In the genomic region with DNA sequence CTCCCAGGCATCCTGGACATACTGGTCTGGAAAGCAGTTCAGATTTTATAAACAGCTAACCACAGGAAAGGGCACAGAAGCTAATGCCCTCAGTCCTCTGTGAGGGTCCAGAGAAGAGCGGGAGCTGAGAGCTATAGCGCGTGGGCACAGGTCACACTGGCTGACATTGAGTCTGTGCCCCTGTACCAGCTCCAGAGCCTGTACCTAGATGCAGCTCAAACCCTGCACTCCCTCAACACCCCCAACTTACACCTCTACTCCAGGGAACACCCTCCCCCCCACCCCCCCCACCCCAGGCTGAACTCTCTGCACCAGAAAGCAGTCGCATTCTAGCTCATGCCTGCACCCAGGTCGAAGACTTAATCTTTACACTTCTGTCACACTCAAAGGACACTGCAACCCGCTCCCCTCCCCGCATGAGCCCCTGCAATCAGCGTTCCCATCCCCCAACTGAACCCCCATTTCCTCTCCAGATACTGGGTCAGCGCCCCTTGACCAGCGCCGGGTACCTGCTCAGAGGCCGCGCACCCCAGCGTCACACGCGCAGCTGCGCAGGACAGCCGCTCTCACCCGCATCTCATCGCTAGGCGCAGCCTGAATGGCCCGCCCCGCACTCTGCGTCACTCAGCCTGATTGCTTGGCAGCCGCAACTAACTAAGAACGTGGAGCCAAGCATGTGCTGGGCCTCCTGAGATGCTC, we compare ENCODE assay signal across 8 mouse cellular contexts. TPM values are rescaled to one million over a fixed set of nuclear protein-coding genes. Genes with fewer than 3 reads are reported as not detected.
DNase-seq lines count a peak whose midpoint lies in the region; ATAC-seq and TF ChIP-seq lines count a peak whose summit lies in the region.

No protein-coding gene starts in this region.

- H3K9ac ChIP-seq in hindbrain, embryonic 11.5 days (ENCODE audit: low read depth, low read length): peak overlapping the region; percentile 42; the same call in 1 of the 2 replicates
- peak overlapping the region; percentile 29 for H3K9ac ChIP-seq in midbrain, embryonic 11.5 days (ENCODE audit: low read length)

- ATAC-seq in frontal cortex, adult (ENCODE audit: low TSS enrichment): peak; percentile 94
- peak; percentile 71 for ATAC-seq in hindbrain, embryonic 11.5 days (ENCODE audit: low FRiP score)
- ATAC-seq in midbrain, embryonic 11.5 days (ENCODE audit: low FRiP score): peak; percentile 76; the same call in 1 of the 2 replicates

- no peaks in the 10 kb centered on the region for H3K9me3 ChIP-seq in forebrain, embryonic 10.5 days
- no peaks in the 10 kb centered on the region for H3K9me3 ChIP-seq in hindbrain, embryonic 11.5 days (ENCODE audit: control insufficient read depth, low read length)
- no peaks in the 10 kb centered on the region for H3K9me3 ChIP-seq in limb, embryonic 10.5 days (replicated peaks)
- H3K9me3 ChIP-seq in midbrain, embryonic 11.5 days (ENCODE audit: control insufficient read depth, low read length): no peaks in the 10 kb centered on the region

- TF ChIP-seq POLR2A in bone marrow, adult 2 months (IDR thresholded peaks at IDR 0.05; ENCODE audit: borderline replicate concordance, control insufficient read depth, low read depth, low read length): peak; percentile 46; the same call in 1 of the 2 replicates

- no peak for DNase-seq in frontal cortex, postnatal 25 days (ENCODE audit: low spot score in 2 of 2)
- DNase-seq in forebrain, embryonic 10.5 days (ENCODE audit: extremely low spot score, low spot score): peak; percentile 60
- peak; percentile 67 for DNase-seq in hindbrain, embryonic 11.5 days (ENCODE audit: low spot score)
- peak; percentile 62 for DNase-seq in limb, embryonic 10.5 days (ENCODE audit: low spot score)
- peak; percentile 90 for DNase-seq in midbrain, embryonic 11.5 days (ENCODE audit: low spot score, missing footprints)
- DNase-seq in splenic B cell, adult 2 months (ENCODE audit: low read depth, low spot score): peak; percentile 59

- H3K27ac ChIP-seq in bone marrow, adult 2 months (ENCODE audit: control insufficient read depth, insufficient read depth, low read depth, low read length, poor library complexity): peak overlapping the region; percentile 84
- 0 out of 2 replicates have a peak overlapping the region, but pooled peaks have one; percentile 25 for H3K27ac ChIP-seq in forebrain, embryonic 10.5 days
- no peak overlapping the region for H3K27ac ChIP-seq in hindbrain, embryonic 11.5 days (ENCODE audit: low read depth, low read length)
- no peak overlapping the region for H3K27ac ChIP-seq in limb, embryonic 10.5 days
- no peak overlapping the region for H3K27ac ChIP-seq in midbrain, embryonic 11.5 days (ENCODE audit: low read depth, low read length)

- no peaks in the 10 kb centered on the region for H3K36me3 ChIP-seq in forebrain, embryonic 10.5 days (replicated peaks)
- H3K36me3 ChIP-seq in hindbrain, embryonic 11.5 days (ENCODE audit: control insufficient read depth, insufficient read depth, low read length): no peaks in the 10 kb centered on the region
- no peaks in the 10 kb centered on the region for H3K36me3 ChIP-seq in limb, embryonic 10.5 days
- H3K36me3 ChIP-seq in midbrain, embryonic 11.5 days (ENCODE audit: control insufficient read depth, insufficient read depth, low read length): no peaks in the 10 kb centered on the region
- no peaks in the 10 kb centered on the region; the same call in 1 of the 2 replicates for H3K36me3 ChIP-seq in splenic B cell, adult 2 months (ENCODE audit: control insufficient read depth, insufficient read depth, low read length, poor library complexity, severe bottlenecking)

- WGBS in bone marrow, adult 2 months: 10% methylated on average over 26 of the region's 26 CpGs
- 7% methylated on average over 26 of the region's 26 CpGs for WGBS in forebrain, embryonic 10.5 days
- 6% methylated on average over 26 of the region's 26 CpGs for WGBS in hindbrain, embryonic 11.5 days
- WGBS in limb, embryonic 10.5 days: 5% methylated on average over 26 of the region's 26 CpGs
- WGBS in midbrain, embryonic 11.5 days: 7% methylated on average over 26 of the region's 26 CpGs

- H3K4me2 ChIP-seq in hindbrain, embryonic 11.5 days (replicated peaks; ENCODE audit: low read depth, low read length): peak overlapping the region; percentile 65
- peak overlapping the region; percentile 47 for H3K4me2 ChIP-seq in midbrain, embryonic 11.5 days

- H3K4me3 ChIP-seq in bone marrow, adult 2 months (replicated peaks; ENCODE audit: control insufficient read depth, low read depth, low read length): peak overlapping the region; percentile 67
- peak overlapping the region; percentile 51 for H3K4me3 ChIP-seq in forebrain, embryonic 10.5 days
- peak overlapping the region; percentile 27 for H3K4me3 ChIP-seq in hindbrain, embryonic 11.5 days (ENCODE audit: low read depth, low read length)
- H3K4me3 ChIP-seq in limb, embryonic 10.5 days: peak overlapping the region; percentile 46
- peak overlapping the region; percentile 17 for H3K4me3 ChIP-seq in midbrain, embryonic 11.5 days (ENCODE audit: low read depth, low read length)

- H3K27me3 ChIP-seq in forebrain, embryonic 10.5 days (ENCODE audit: poor library complexity, severe bottlenecking): peaks cover 39% of the 10 kb centered on the region
- peaks cover 21% of the 10 kb centered on the region for H3K27me3 ChIP-seq in hindbrain, embryonic 11.5 days (ENCODE audit: control insufficient read depth, insufficient read depth, low read length)
- peaks cover 48% of the 10 kb centered on the region for H3K27me3 ChIP-seq in limb, embryonic 10.5 days (ENCODE audit: low read depth, poor library complexity, severe bottlenecking)
- peaks cover 15% of the 10 kb centered on the region for H3K27me3 ChIP-seq in midbrain, embryonic 11.5 days (ENCODE audit: control insufficient read depth, insufficient read depth, low read length)
- H3K27me3 ChIP-seq in splenic B cell, adult 2 months (ENCODE audit: control insufficient read depth, insufficient read depth, low read length, poor library complexity, severe bottlenecking): no peaks in the 10 kb centered on the region

- TF ChIP-seq CTCF in bone marrow, adult 2 months (IDR thresholded peaks at IDR 0.05; ENCODE audit: control insufficient read depth, insufficient read depth, low read length): no peak

- peaks cover 8% of the 10 kb centered on the region for H3K4me1 ChIP-seq in bone marrow, adult 2 months (ENCODE audit: control insufficient read depth, insufficient read depth, low read length)
- peaks cover 14% of the 10 kb centered on the region for H3K4me1 ChIP-seq in forebrain, embryonic 10.5 days
- no peaks in the 10 kb centered on the region for H3K4me1 ChIP-seq in hindbrain, embryonic 11.5 days (replicated peaks; ENCODE audit: control insufficient read depth, insufficient read depth, low read length)
- H3K4me1 ChIP-seq in limb, embryonic 10.5 days: peaks cover 20% of the 10 kb centered on the region
- 0 out of 2 replicates have a peak, but pooled peaks cover 3% of the 10 kb centered on the region for H3K4me1 ChIP-seq in midbrain, embryonic 11.5 days (ENCODE audit: control insufficient read depth, insufficient read depth, low read length)

RNA-seq across cellular contexts. Expression of gene Trpm2, which starts 0.9 kb away (rescaled TPM):
- polyA plus RNA-seq in bone marrow, adult 2 months (2011; ENCODE audit: insufficient read depth, insufficient read length, low replicate concordance, missing spikeins): 19.2 and 53.7 TPM in 2 replicates
- 0.53 and 0.57 TPM in 2 replicates for polyA plus RNA-seq in forebrain, embryonic 10.5 days (2016; fragmentation: Nextera tagmentation; extraction: Ambion mirVana)
- 0.56 and 1.4 TPM in 2 replicates for polyA plus RNA-seq in hindbrain, embryonic 11.5 days (2014; fragmentation: Nextera tagmentation; extraction: Ambion mirVana)
- 0.16 and 0.23 TPM in 2 replicates for polyA plus RNA-seq in limb, embryonic 10.5 days (2016; fragmentation: Nextera tagmentation; extraction: Ambion mirVana)
- 0.75 and 1.5 TPM in 2 replicates for polyA plus RNA-seq in midbrain, embryonic 11.5 days (2014; fragmentation: Nextera tagmentation; extraction: Ambion mirVana)

RNA-seq across cellular contexts. Expression of gene 1810043G02Rik, which starts 8.9 kb away (rescaled TPM):
- polyA plus RNA-seq in bone marrow, adult 2 months (2011; ENCODE audit: insufficient read depth, insufficient read length, low replicate concordance, missing spikeins): 4.4 and 5.8 TPM in 2 replicates
- 33.9 and 37.4 TPM in 2 replicates for polyA plus RNA-seq in forebrain, embryonic 10.5 days (2016; fragmentation: Nextera tagmentation; extraction: Ambion mirVana)
- polyA plus RNA-seq in hindbrain, embryonic 11.5 days (2014; fragmentation: Nextera tagmentation; extraction: Ambion mirVana): 33.2 and 37.1 TPM in 2 replicates
- polyA plus RNA-seq in limb, embryonic 10.5 days (2016; fragmentation: Nextera tagmentation; extraction: Ambion mirVana): 29.4 and 32.2 TPM in 2 replicates
- 32.3 and 36.5 TPM in 2 replicates for polyA plus RNA-seq in midbrain, embryonic 11.5 days (2014; fragmentation: Nextera tagmentation; extraction: Ambion mirVana)

RNA-seq across cellular contexts. Expression of gene Pfkl, which starts 40.5 kb away (rescaled TPM):
- 8.0 and 13.3 TPM in 2 replicates for polyA plus RNA-seq in bone marrow, adult 2 months (2011; ENCODE audit: insufficient read depth, insufficient read length, low replicate concordance, missing spikeins)
- polyA plus RNA-seq in forebrain, embryonic 10.5 days (2016; fragmentation: Nextera tagmentation; extraction: Ambion mirVana): 262 and 282 TPM in 2 replicates
- 85.5 and 114 TPM in 2 replicates for polyA plus RNA-seq in hindbrain, embryonic 11.5 days (2014; fragmentation: Nextera tagmentation; extraction: Ambion mirVana)
- 235 and 259 TPM in 2 replicates for polyA plus RNA-seq in limb, embryonic 10.5 days (2016; fragmentation: Nextera tagmentation; extraction: Ambion mirVana)
- polyA plus RNA-seq in midbrain, embryonic 11.5 days (2014; fragmentation: Nextera tagmentation; extraction: Ambion mirVana): 96.9 and 103 TPM in 2 replicates

Comparison
In these comparisons a context has a peak if more than half of its experiments do, and no peak if none do; other contexts are left out.
1. DNase-seq: peak in forebrain, embryonic 10.5 days (single experiment), hindbrain, embryonic 11.5 days (single experiment), limb, embryonic 10.5 days (single experiment), midbrain, embryonic 11.5 days (single experiment) and splenic B cell, adult 2 months (single experiment); none in frontal cortex, postnatal 25 days (0 of 2).
2. H3K27ac ChIP-seq: peak in bone marrow, adult 2 months (single experiment) and forebrain, embryonic 10.5 days (single experiment); none in hindbrain, embryonic 11.5 days (single experiment), limb, embryonic 10.5 days (single experiment) and midbrain, embryonic 11.5 days (single experiment).
3. H3K4me3 ChIP-seq: peak in every context shown above with its lines; median percentile 67 in bone marrow, adult 2 months; 51 in forebrain, embryonic 10.5 days; 46 in limb, embryonic 10.5 days; 27 in hindbrain, embryonic 11.5 days; 17 in midbrain, embryonic 11.5 days.
4. Peak in every context shown above with its lines, with median percentiles within 50 percentile points of each other: ATAC-seq.